7 mouse cellular contexts compared by ENCODE assay signal in genomic region chr13:114460306-114460892, GRCm38 (mm10). TPM values are rescaled to one million over a fixed set of nuclear protein-coding genes. Genes with fewer than 3 reads are reported as not detected.
DNase-seq lines count a peak whose midpoint lies in the region; ATAC-seq and TF ChIP-seq lines count a peak whose summit lies in the region.

No protein-coding gene starts in this region.

- peak overlapping the region; percentile 6; the same call in 1 of the 2 replicates for H3K9ac ChIP-seq in ES-Bruce4 (ENCODE audit: low read depth, poor library complexity, severe bottlenecking)
- H3K9ac ChIP-seq in embryonic facial prominence, embryonic 14.5 days (ENCODE audit: low read depth, low read length) = 0 out of 2 replicates have a peak overlapping the region, but pooled peaks have one; percentile 19
- no peak overlapping the region for H3K9ac ChIP-seq in limb, embryonic 14.5 days (ENCODE audit: low read depth, low read length, severe bottlenecking)
- H3K9ac ChIP-seq in midbrain, embryonic 15.5 days = peak overlapping the region; percentile 37

- H3K27me3 ChIP-seq in ES-Bruce4 (ENCODE audit: control insufficient read depth, insufficient read depth, low read length, poor library complexity, severe bottlenecking) = peaks cover 25% of the 10 kb centered on the region
- H3K27me3 ChIP-seq in embryonic facial prominence, embryonic 14.5 days (replicated peaks; ENCODE audit: control insufficient read depth, insufficient read depth, low read length) = peaks cover 30% of the 10 kb centered on the region
- H3K27me3 ChIP-seq in limb, embryonic 14.5 days (ENCODE audit: control insufficient read depth, insufficient read depth, low read length) = peaks cover 17% of the 10 kb centered on the region; the same call in 1 of the 2 replicates
- 0 out of 2 replicates have a peak, but pooled peaks cover 5% of the 10 kb centered on the region for H3K27me3 ChIP-seq in midbrain, embryonic 15.5 days (replicated peaks)

- peak; percentile 55 for DNase-seq in adrenal gland, adult 2 months
- peak; percentile 92 for DNase-seq in embryonic facial prominence, embryonic 14.5 days (ENCODE audit: low spot score)
- peak; percentile 37 for DNase-seq in heart, postnatal 4 days
- DNase-seq in limb, embryonic 14.5 days (ENCODE audit: low spot score) = peak; percentile 75
- no peak for DNase-seq in frontal cortex, postnatal 14 days (ENCODE audit: low spot score in 2 of 2)

- TF ChIP-seq CTCF in ES-Bruce4 (IDR thresholded peaks at IDR 0.05; ENCODE audit: low read depth, low read length) = no peak

- no peak for TF ChIP-seq POLR2A in ES-Bruce4 (IDR thresholded peaks at IDR 0.05; ENCODE audit: insufficient read depth, low read length)
- no peak for TF ChIP-seq POLR2A in limb, embryonic 14.5 days (IDR thresholded peaks at IDR 0.05; ENCODE audit: borderline replicate concordance, extremely low read depth, insufficient read depth, insufficient read length)

- H3K27ac ChIP-seq in ES-Bruce4 (ENCODE audit: insufficient read depth, low read length) = no peak overlapping the region
- H3K27ac ChIP-seq in embryonic facial prominence, embryonic 14.5 days (replicated peaks; ENCODE audit: low read depth, low read length) = peak overlapping the region; percentile 21; the same call in 1 of the 2 replicates
- H3K27ac ChIP-seq in limb, embryonic 14.5 days (replicated peaks; ENCODE audit: low read depth, low read length) = no peak overlapping the region
- H3K27ac ChIP-seq in midbrain, embryonic 15.5 days = peak overlapping the region; percentile 58

- ATAC-seq in embryonic facial prominence, embryonic 14.5 days (ENCODE audit: low read depth) = peak; percentile 45; the same call in 1 of the 2 replicates
- ATAC-seq in limb, embryonic 14.5 days (ENCODE audit: low FRiP score, low read depth) = peak; percentile 41
- ATAC-seq in midbrain, embryonic 15.5 days (replicated peaks) = peak; percentile 44

- H3K4me3 ChIP-seq in ES-Bruce4 (ENCODE audit: low read depth, low read length) = peak overlapping the region; percentile 67
- H3K4me3 ChIP-seq in embryonic facial prominence, embryonic 14.5 days (ENCODE audit: low read depth, low read length) = peak overlapping the region; percentile 64
- H3K4me3 ChIP-seq in limb, embryonic 14.5 days (replicated peaks; ENCODE audit: low read length) = peak overlapping the region; percentile 59
- H3K4me3 ChIP-seq in midbrain, embryonic 15.5 days = peak overlapping the region; percentile 59

- no peaks in the 10 kb centered on the region for H3K4me1 ChIP-seq in ES-Bruce4 (ENCODE audit: control insufficient read depth, insufficient read depth, low read length)
- H3K4me1 ChIP-seq in embryonic facial prominence, embryonic 14.5 days (ENCODE audit: control insufficient read depth, insufficient read depth, low read length) = peaks cover 10% of the 10 kb centered on the region
- H3K4me1 ChIP-seq in limb, embryonic 14.5 days (ENCODE audit: control insufficient read depth, insufficient read depth, low read length) = peaks cover 9% of the 10 kb centered on the region; the same call in 1 of the 2 replicates
- H3K4me1 ChIP-seq in midbrain, embryonic 15.5 days = peaks cover 39% of the 10 kb centered on the region

- peak overlapping the region; percentile 98 for H3K4me2 ChIP-seq in embryonic facial prominence, embryonic 14.5 days (ENCODE audit: low read depth, low read length)
- peak overlapping the region; percentile 95 for H3K4me2 ChIP-seq in limb, embryonic 14.5 days (replicated peaks; ENCODE audit: low read depth, low read length, severe bottlenecking)
- peak overlapping the region; percentile 100 for H3K4me2 ChIP-seq in midbrain, embryonic 15.5 days

- under 1% methylated on average over 29 of the region's 29 CpGs for WGBS in embryonic facial prominence, embryonic 14.5 days
- WGBS in limb, embryonic 14.5 days = under 1% methylated on average over 29 of the region's 29 CpGs
- WGBS in midbrain, embryonic 15.5 days = under 1% methylated on average over 29 of the region's 29 CpGs

- H3K36me3 ChIP-seq in ES-Bruce4 (ENCODE audit: control insufficient read depth, insufficient read depth, low read length, poor library complexity, severe bottlenecking) = no peaks in the 10 kb centered on the region
- no peaks in the 10 kb centered on the region for H3K36me3 ChIP-seq in embryonic facial prominence, embryonic 14.5 days (ENCODE audit: control insufficient read depth, insufficient read depth, low read length)
- H3K36me3 ChIP-seq in limb, embryonic 14.5 days (ENCODE audit: control insufficient read depth, insufficient read depth, low read length) = no peaks in the 10 kb centered on the region
- H3K36me3 ChIP-seq in midbrain, embryonic 15.5 days (replicated peaks) = no peaks in the 10 kb centered on the region

- no peak for TF ChIP-seq EP300 in ES-Bruce4 (IDR thresholded peaks at IDR 0.05; ENCODE audit: insufficient read depth, low read depth, low read length)

- no peaks in the 10 kb centered on the region for H3K9me3 ChIP-seq in ES-Bruce4 (replicated peaks; ENCODE audit: control insufficient read depth, insufficient read depth, low read length, poor library complexity, severe bottlenecking)
- H3K9me3 ChIP-seq in embryonic facial prominence, embryonic 14.5 days (ENCODE audit: control insufficient read depth, low read length) = no peaks in the 10 kb centered on the region
- H3K9me3 ChIP-seq in limb, embryonic 14.5 days (ENCODE audit: control insufficient read depth, low read length) = no peaks in the 10 kb centered on the region
- no peaks in the 10 kb centered on the region for H3K9me3 ChIP-seq in midbrain, embryonic 15.5 days

RNA-seq across cellular contexts. Expression of gene Fst, which starts 1.6 kb away (rescaled TPM):
- polyA plus RNA-seq in ES-Bruce4 (2011; ENCODE audit: insufficient read depth, insufficient read length, low read depth, missing spikeins) = 3.2 and 3.6 TPM in 2 replicates
- total RNA-seq in adrenal gland, adult 2 months (2021) = 10 to 100 TPM; 10.1 to 11.4 TPM
- 1.2 and 2.0 TPM in 2 replicates for polyA plus RNA-seq in adrenal gland, adult 2 months (2012; rRNA removed)
- 47.2 and 57.5 TPM in 2 replicates for polyA plus RNA-seq in embryonic facial prominence, embryonic 14.5 days (2014; fragmentation: Nextera tagmentation; extraction: Ambion mirVana)
- under 1 TPM; 0.74 to 0.88 TPM for total RNA-seq in heart, postnatal 4 days (2021)
- polyA plus RNA-seq in limb, embryonic 14.5 days (2012; rRNA removed) = 32.1 and 32.9 TPM in 2 replicates
- polyA plus RNA-seq in limb, embryonic 14.5 days (2014; fragmentation: Nextera tagmentation; extraction: Ambion mirVana) = 57.0 and 58.0 TPM in 2 replicates
- 4.6 and 6.8 TPM in 2 replicates for polyA plus RNA-seq in midbrain, embryonic 15.5 days (2015; fragmentation: Nextera tagmentation; extraction: Ambion mirVana)

Comparison
In these comparisons a context has a peak if more than half of its experiments do, and no peak if none do; other contexts are left out.
1. H3K27ac ChIP-seq: peak in embryonic facial prominence, embryonic 14.5 days (single experiment) and midbrain, embryonic 15.5 days (single experiment); none in ES-Bruce4 (single experiment) and limb, embryonic 14.5 days (single experiment).
2. DNase-seq: peak in adrenal gland, adult 2 months (single experiment), embryonic facial prominence, embryonic 14.5 days (single experiment), heart, postnatal 4 days (single experiment) and limb, embryonic 14.5 days (single experiment); none in frontal cortex, postnatal 14 days (0 of 2).
3. Peak in every context shown above with its lines, with median percentiles within 50 percentile points of each other: H3K4me3 ChIP-seq, ATAC-seq and H3K4me2 ChIP-seq.